Mouse (Mus musculus) thymus, adult 2 months (tissue): Measurements from ENCODE around the gene Olfr1410. TPM values are rescaled to one million over a fixed set of nuclear protein-coding genes. Genes with fewer than 3 reads are reported as not detected.

ENCODE experiments used
- DNase-seq: peaks from one replicate; pipeline ENCODE4 v3.0.0; 2021
- H3K27ac ChIP-seq: fragments of 200-500 bp; 2 replicates; pipeline ENCODE4 v1.5.1; 2012; ENCODE audit warnings: low read length, control low read depth; ENCODE audit not compliant: control insufficient read depth, insufficient read depth
- H3K27me3 ChIP-seq: fragments of 200-500 bp; 2 replicates; pipeline ENCODE4 v1.6.1; 2012; ENCODE audit warnings: mild to moderate bottlenecking, low read length, moderate library complexity, mixed read lengths; ENCODE audit not compliant: control insufficient read depth, insufficient read depth
- H3K36me3 ChIP-seq: fragments of 200-500 bp; 2 replicates; pipeline ENCODE4 v1.6.1; 2012; ENCODE audit warnings: mild to moderate bottlenecking, low read length, moderate library complexity; ENCODE audit not compliant: control insufficient read depth, insufficient read depth
- H3K4me1 ChIP-seq: fragments of 200-500 bp; replicated peaks from 2 replicates; pipeline ENCODE4 v1.6.1; 2012; ENCODE audit warnings: low read length; ENCODE audit not compliant: control insufficient read depth, insufficient read depth
- H3K4me3 ChIP-seq: fragments of 200-500 bp; 2 replicates; pipeline ENCODE4 v1.5.1; 2012; ENCODE audit warnings: mild to moderate bottlenecking, low read length, control low read depth, moderate library complexity; ENCODE audit not compliant: control insufficient read depth, insufficient read depth
- CTCF ChIP-seq: fragments of 200-500 bp; IDR thresholded peaks from 2 replicates; pipeline ENCODE4 v1.5.1; 2012; ENCODE audit warnings: mild to moderate bottlenecking, control low read depth, low read length, moderate library complexity, borderline replicate concordance; ENCODE audit not compliant: control insufficient read depth, poor library complexity, insufficient read depth; ENCODE audit errors: extremely low read depth
- POLR2A ChIP-seq: fragments of 200-500 bp; IDR thresholded peaks from 2 replicates; pipeline ENCODE4 v1.6.1; 2012; ENCODE audit warnings: mild to moderate bottlenecking, low read length, control low read depth, moderate library complexity; ENCODE audit not compliant: control insufficient read depth, poor library complexity, insufficient read depth; ENCODE audit errors: extremely low read depth
- WGBS: fragments of 180-500 bp; shearing (Covaris S2); methylation state at CpG from one replicate; pipeline ENCODE4 v1.1.7; 2018; 5-methylcytosine and 5-hydroxymethylcytosine counted together
- polyA plus RNA-seq: library from polyadenylated mRNA; depleted of rRNA; stranded (reverse); fragments of >200 nt; gene quantifications from 2 replicates; pipeline ENCODE4 v1.2.3, GENCODE M21; 2012

Gene Olfr1410
- polyA plus RNA-seq, 1 experiment = 0.11 TPM

DNA sequence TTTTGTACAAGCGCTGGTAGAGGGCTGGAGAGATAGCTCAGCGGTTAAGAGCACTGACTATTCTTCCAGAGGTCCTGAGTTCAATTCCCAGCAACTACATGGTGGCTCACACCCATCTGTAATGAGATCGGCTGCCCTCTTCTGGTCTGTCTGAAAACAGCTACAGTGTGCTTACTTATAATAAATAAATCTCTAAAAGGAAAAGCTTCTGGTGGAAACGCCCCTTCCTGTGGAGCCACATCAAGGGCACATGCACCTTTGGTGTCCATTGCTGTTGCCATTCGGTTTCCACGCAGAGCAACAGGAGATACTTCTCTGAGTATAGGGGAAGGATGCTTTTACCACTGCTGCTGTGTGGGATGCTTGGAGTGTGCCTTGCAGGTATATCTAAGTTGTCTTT lies 27.4 kb downstream of the Olfr1410 start:
- no peak overlapping the region for H3K4me3 ChIP-seq
- peaks cover 17% of the 10 kb centered on the region; the same call in 1 of the 2 replicates for H3K36me3 ChIP-seq
- peaks cover 3% of the 10 kb centered on the region; the same call in 1 of the 2 replicates for H3K4me1 ChIP-seq
- TF ChIP-seq CTCF (no peak), POLR2A (no peak)
- no peak overlapping the region for H3K27ac ChIP-seq
- H3K27me3 ChIP-seq = no peaks in the 10 kb centered on the region
- WGBS = 41% methylated on average over 6 of the region's 6 CpGs
- no peak for DNase-seq

DNA sequence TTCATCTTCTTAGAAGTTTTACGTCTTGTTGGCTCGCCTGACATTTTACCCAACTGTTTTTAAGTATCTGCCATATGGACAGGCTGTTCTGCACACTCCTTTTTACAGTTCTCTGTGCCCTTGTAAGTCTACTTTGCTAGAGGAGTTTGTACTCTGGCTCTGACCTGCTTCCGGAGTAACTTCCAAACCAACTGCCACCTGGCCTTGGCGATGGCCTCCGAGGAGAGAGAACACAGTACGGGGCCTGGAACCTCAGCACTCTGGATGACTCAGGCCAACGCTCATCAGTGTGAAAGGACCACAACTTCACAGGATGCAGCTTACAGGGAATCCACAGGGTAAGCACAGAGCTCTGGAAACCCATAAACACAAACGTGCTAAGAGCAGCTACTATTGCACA lies 28.1 kb downstream of the Olfr1410 start:
- Histone ChIP-seq H3K27ac (no peak overlapping the region), H3K4me3 (no peak overlapping the region), H3K36me3 (peaks cover 17% of the 10 kb centered on the region; the same call in 1 of the 2 replicates), H3K4me1 (peaks cover 3% of the 10 kb centered on the region; the same call in 1 of the 2 replicates), H3K27me3 (no peaks in the 10 kb centered on the region)
- no peak for DNase-seq
- 49% methylated on average over 8 of the region's 8 CpGs for WGBS
- TF ChIP-seq POLR2A (no peak), CTCF (no peak)

DNA sequence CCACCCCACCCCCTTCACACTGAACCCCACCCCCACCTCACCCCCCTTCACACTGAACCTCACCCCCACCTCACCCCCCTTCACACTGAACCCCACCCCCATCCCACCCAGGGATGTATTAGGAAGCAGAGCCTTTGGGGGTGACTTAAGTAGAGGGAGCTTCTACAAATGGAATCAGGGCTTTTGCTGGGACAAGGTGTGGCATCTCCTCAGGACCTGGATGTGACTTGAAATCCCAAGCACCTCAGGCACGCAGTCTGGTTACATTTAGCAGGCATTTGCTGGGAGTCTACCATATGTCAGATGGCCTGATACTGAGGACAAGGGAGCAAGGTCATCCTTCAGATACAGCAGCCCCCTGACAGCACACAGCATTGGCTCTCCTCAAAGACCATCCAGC lies 29.0 kb downstream of the Olfr1410 start:
- DNase-seq = no peak
- TF ChIP-seq POLR2A (no peak), CTCF (no peak)
- Histone ChIP-seq H3K27me3 (no peaks in the 10 kb centered on the region), H3K36me3 (peaks cover 17% of the 10 kb centered on the region; the same call in 1 of the 2 replicates), H3K4me3 (no peak overlapping the region), H3K27ac (no peak overlapping the region), H3K4me1 (peaks cover 8% of the 10 kb centered on the region)
- 97% methylated on average over 1 of the region's 1 CpGs for WGBS

DNA sequence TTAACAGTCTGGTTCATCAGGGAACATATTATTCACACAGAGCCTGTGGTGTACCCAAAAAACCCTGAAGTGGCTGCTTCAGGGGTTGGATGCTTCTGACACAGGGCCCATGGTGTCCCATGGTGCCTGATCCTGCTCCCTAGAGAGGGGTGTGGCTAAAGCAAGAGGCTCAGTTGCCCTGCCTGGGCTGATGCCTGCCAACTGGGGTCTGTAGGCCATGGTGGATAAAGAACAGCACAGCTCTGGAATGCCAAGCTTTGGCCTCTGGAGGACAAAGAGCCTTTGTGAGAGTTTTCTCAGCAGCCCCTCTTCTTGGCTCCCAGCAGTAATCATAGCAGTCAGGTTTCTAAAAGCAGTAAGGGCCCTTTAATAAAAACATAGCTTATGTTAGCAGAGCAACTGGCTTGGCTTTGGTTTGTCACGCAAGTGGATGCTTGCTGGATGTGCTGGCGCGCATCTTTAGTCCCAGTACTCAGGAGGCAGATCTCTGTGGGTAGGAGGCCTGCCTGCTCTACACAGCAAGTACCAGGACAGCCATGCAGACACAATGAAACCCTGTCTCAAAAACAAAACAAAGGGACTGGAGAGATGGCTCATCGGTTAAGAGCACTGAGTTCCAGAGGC lies 29.5 kb downstream of the Olfr1410 start:
- Histone ChIP-seq H3K36me3 (peaks cover 17% of the 10 kb centered on the region; the same call in 1 of the 2 replicates), H3K4me3 (no peak overlapping the region), H3K27me3 (no peaks in the 10 kb centered on the region), H3K4me1 (peaks cover 12% of the 10 kb centered on the region), H3K27ac (no peak overlapping the region)
- WGBS = 92% methylated on average over 4 of the region's 4 CpGs
- TF ChIP-seq CTCF (no peak), POLR2A (no peak)
- no peak for DNase-seq

DNA sequence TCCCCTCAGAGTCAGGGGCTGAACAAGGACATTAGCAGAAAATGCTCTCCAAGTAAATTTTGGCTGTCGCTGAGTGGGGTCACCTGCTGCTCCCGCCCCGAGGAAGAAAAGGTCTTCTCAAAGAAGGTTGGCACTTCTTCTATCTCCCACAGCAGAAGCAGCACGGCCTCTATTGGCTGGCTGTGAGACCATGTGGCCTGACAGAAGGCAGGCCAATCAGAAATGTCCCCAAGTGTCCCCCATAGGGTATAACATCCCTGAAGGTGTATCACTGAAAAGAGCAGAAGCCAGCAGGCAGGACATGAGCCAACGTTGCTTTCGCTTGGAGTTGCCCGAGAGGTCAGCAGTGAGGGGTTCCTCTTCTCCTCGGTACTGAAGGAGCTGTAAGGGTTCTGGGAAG lies 30.4 kb downstream of the Olfr1410 start:
- TF ChIP-seq POLR2A (no peak), CTCF (no peak)

DNA sequence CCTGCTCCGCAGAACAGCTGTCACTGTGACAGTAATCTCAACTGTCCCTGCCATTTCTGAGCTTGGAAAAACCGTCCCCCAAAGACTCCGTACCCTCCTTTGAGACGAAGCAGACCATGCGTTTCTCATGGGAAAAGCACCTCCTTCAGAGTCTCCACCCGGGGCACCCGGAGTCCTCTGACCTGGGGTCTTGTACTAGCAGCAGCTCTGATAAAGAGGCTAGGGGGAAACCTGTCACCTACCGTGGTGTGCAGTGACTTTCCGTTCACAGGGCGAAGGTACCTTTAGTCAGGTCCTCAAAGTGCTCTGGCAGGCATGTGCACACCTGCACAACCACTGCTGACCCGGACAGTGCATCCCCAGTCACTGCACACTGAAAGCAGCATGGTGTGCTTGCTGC lies 31.1 kb downstream of the Olfr1410 start:
- H3K4me1 ChIP-seq = peaks cover 24% of the 10 kb centered on the region
- no peak for DNase-seq
- H3K36me3 ChIP-seq = peaks cover 17% of the 10 kb centered on the region; the same call in 1 of the 2 replicates
- no peak overlapping the region for H3K4me3 ChIP-seq
- TF ChIP-seq POLR2A (no peak), CTCF (no peak)
- 97% methylated on average over 11 of the region's 11 CpGs for WGBS
- H3K27me3 ChIP-seq = no peaks in the 10 kb centered on the region
- no peak overlapping the region for H3K27ac ChIP-seq

More for the DNA sequence above, 30.4 kb downstream of the Olfr1410 start:
- 84% methylated on average over 8 of the region's 8 CpGs for WGBS
- Histone ChIP-seq H3K27ac (no peak overlapping the region), H3K4me3 (no peak overlapping the region), H3K27me3 (no peaks in the 10 kb centered on the region), H3K4me1 (peaks cover 22% of the 10 kb centered on the region), H3K36me3 (peaks cover 17% of the 10 kb centered on the region; the same call in 1 of the 2 replicates)
- DNase-seq = no peak

DNA sequence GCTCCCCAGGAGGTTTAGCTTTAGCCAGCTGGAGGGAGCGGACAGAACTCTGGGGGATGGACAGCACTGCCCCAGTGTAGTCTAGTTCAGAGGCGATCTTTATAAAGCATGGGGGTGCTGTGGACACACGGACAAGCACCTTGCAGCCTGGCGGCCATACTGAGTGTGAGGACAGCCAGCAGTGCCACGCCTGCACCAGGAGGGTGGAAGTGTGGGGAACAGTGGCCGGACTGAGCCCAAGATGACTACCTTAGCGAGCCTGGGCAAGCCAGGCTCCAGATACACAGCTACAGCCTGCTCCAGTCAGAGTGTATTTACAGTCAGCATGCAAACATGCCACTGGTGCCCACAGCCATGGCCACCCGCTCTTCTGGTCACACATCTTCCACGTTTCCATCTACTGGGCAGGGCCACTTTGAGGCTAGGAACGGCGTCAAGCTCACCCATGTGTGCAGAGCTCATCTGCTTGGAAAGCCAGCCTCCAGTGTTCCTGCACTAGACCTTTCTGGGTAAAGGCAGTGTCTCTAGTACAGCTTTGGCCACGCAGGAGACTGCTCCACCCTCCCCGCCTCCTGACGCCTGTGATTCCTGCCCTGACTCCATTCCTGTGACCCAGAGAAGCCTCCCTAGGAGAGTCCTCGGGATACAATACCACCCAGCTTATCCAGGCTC lies 32.1 kb downstream of the Olfr1410 start:
- no peak for DNase-seq
- Histone ChIP-seq H3K27me3 (no peaks in the 10 kb centered on the region), H3K4me1 (peaks cover 28% of the 10 kb centered on the region), H3K4me3 (no peak overlapping the region), H3K36me3 (peaks cover 17% of the 10 kb centered on the region; the same call in 1 of the 2 replicates), H3K27ac (no peak overlapping the region)
- WGBS = 98% methylated on average over 15 of the region's 15 CpGs
- TF ChIP-seq POLR2A (no peak), CTCF (no peak)
